Mouse (Mus musculus) liver, embryonic 14.5 days (tissue): ENCODE measurements around the gene Rtl5.

Experiments used
- CTCF ChIP-seq: IDR thresholded peaks from 2 replicates; pipeline ENCODE4 v1.5.1; 2016; ENCODE audit warnings: antibody characterized with exemption, low read depth, control low read depth
- EP300 ChIP-seq: IDR thresholded peaks from 2 replicates; pipeline ENCODE4 v1.6.1; 2016; ENCODE audit warnings: antibody characterized with exemption, low read depth

- TF ChIP-seq EP300 (no peak), CTCF (no peak)
These were observed 20.6 kb downstream of the Rtl5 start for GRCm38 (mm10) chrX:102050552-102050951.
